Mouse (Mus musculus) lung, postnatal 0 days (tissue): ENCODE measurements around the gene Cdcp1. TPM values are rescaled to one million over a fixed set of nuclear protein-coding genes. Genes with fewer than 3 reads are reported as not detected.

Experiments used
- ATAC-seq: fragments of 200-750 bp; cut with Nextera tagmentation; 2 replicates; pipeline ENCODE4 v1.8.0; 2017; ENCODE audit warnings: moderate library complexity
- DNase-seq: peaks from one replicate; pipeline ENCODE4 v3.0.0-alpha.2; 2016; ENCODE audit warnings: low spot score
- H3K27ac ChIP-seq: fragments of 300-500 bp; sonication (generic); 2 replicates; pipeline ENCODE4 v1.5.1; 2014; ENCODE audit warnings: antibody characterized with exemption, mild to moderate bottlenecking, low read length, mixed read lengths
- H3K27me3 ChIP-seq: fragments of 300-500 bp; sonication (generic); replicated peaks from 2 replicates; pipeline ENCODE4 v1.6.1; 2014; ENCODE audit warnings: low read length, mixed read lengths; ENCODE audit not compliant: insufficient read depth
- H3K36me3 ChIP-seq: fragments of 300-500 bp; sonication (generic); 2 replicates; pipeline ENCODE4 v1.6.1; 2014; ENCODE audit warnings: low read length, mixed read lengths; ENCODE audit not compliant: insufficient read depth
- H3K4me1 ChIP-seq: fragments of 300-500 bp; sonication (generic); 2 replicates; pipeline ENCODE4 v1.6.1; 2014; ENCODE audit warnings: antibody characterized with exemption, low read depth, low read length, mixed read lengths; ENCODE audit not compliant: insufficient read depth
- H3K4me2 ChIP-seq: fragments of 300-500 bp; sonication (generic); replicated peaks from 2 replicates; pipeline ENCODE4 v1.6.1; 2014; ENCODE audit warnings: low read depth, mild to moderate bottlenecking, low read length, moderate library complexity, mixed read lengths
- H3K4me3 ChIP-seq: fragments of 300-500 bp; sonication (generic); 2 replicates; pipeline ENCODE4 v1.5.1; 2014; ENCODE audit warnings: low read depth, low read length
- H3K9ac ChIP-seq: fragments of 300-500 bp; sonication (generic); replicated peaks from 2 replicates; pipeline ENCODE4 v1.6.1; 2014; ENCODE audit warnings: low read depth, mild to moderate bottlenecking
- H3K9me3 ChIP-seq: fragments of 300-500 bp; sonication (generic); 2 replicates; pipeline ENCODE4 v1.6.1; 2016; ENCODE audit warnings: low read length, mixed read lengths
- CTCF ChIP-seq: IDR thresholded peaks from 2 replicates; pipeline ENCODE4 v1.5.1; 2016; ENCODE audit warnings: antibody characterized with exemption, mild to moderate bottlenecking
- EP300 ChIP-seq: IDR thresholded peaks from 2 replicates; pipeline ENCODE4 v1.6.1; 2016; ENCODE audit warnings: antibody characterized with exemption, mild to moderate bottlenecking, control low read depth
- WGBS: fragments of 180-500 bp; shearing (Covaris S2); extraction: QIAGEN DNeasy Blood & Tissue Kit; methylation state at CpG from one replicate; pipeline ENCODE4 v1.1.7; 2014; 5-methylcytosine and 5-hydroxymethylcytosine counted together
- polyA plus RNA-seq: library from polyadenylated mRNA; unstranded; fragments of >200 nt; fragmentation: Nextera tagmentation; extraction: Ambion mirVana; gene quantifications from 2 replicates; pipeline ENCODE4 v1.2.1, GENCODE M21; 2015

Cdcp1 gene
- polyA plus RNA-seq, 1 experiment from 2014 or later, result 9.8 TPM

- Histone ChIP-seq H3K4me3 (no peak overlapping the region), H3K27ac (no peak overlapping the region), H3K9ac (no peak overlapping the region), H3K27me3 (no peaks in the 10 kb centered on the region), H3K36me3 (no peaks in the 10 kb centered on the region), H3K4me2 (no peak overlapping the region), H3K4me1 (no peaks in the 10 kb centered on the region), H3K9me3 (no peaks in the 10 kb centered on the region)
- no peak for TF ChIP-seq EP300
- TF ChIP-seq CTCF, result no peak
- DNase-seq, result peak; percentile 74
- ATAC-seq, result peak; percentile 71
- 68% methylated on average over 9 of the region's 9 CpGs for WGBS
Observed at GRCm38 (mm10) chr9:123177380-123178048, 38.3 kb downstream of the Cdcp1 start.

DNA sequence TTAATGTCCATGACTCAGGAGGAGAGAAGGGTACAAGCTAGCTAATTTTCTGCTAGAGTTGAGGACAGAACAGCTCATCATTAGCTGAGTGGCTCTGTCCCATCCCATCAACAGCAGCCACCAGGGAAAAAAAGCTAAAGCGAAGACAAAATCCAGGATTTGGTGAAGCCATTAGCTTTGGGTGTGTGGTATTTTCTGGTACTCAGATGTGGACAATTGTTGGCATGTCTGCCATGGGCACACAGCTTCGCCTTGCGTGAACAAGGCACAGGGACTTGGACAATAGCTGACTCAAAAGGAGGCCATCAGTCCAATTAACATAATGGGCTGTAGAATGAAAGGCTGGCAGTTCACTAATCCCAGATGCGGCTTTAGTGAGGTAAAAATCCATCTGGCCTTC is 41.5 kb downstream of the Cdcp1 start:
- Histone ChIP-seq H3K9me3 (no peaks in the 10 kb centered on the region), H3K4me1 (no peaks in the 10 kb centered on the region), H3K27me3 (no peaks in the 10 kb centered on the region), H3K27ac (no peak overlapping the region), H3K4me2 (no peak overlapping the region), H3K4me3 (no peak overlapping the region), H3K36me3 (no peaks in the 10 kb centered on the region), H3K9ac (no peak overlapping the region)
- DNase-seq, result no peak
- no peak for ATAC-seq
- WGBS, result 93% methylated on average over 4 of the region's 4 CpGs
- TF ChIP-seq EP300 (no peak), CTCF (no peak)

DNA sequence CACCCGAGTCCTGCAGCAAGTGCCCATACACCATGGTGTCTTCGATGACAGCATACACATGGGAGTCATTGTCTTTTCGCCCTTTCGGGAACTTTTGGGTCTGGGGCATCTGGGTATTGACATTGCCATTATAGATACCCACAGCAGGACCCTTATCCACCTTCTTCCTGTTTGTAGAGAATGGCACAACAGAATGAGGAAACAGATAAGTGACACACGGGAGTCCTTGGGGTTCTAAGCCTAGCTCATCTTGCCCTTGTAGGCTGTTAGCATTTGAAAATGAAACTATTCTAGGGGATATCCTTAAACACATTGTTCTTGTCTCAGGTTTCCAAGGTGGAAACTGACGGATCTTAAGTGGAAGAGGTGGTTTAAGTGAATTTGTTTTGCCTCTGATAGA is 42.1 kb downstream of the Cdcp1 start:
- no peaks in the 10 kb centered on the region for H3K27me3 ChIP-seq
- no peak for TF ChIP-seq EP300
- TF ChIP-seq CTCF, result no peak
- no peak overlapping the region for H3K4me3 ChIP-seq
- H3K4me1 ChIP-seq, result no peaks in the 10 kb centered on the region
- DNase-seq (no peak), ATAC-seq (no peak)
- 87% methylated on average over 6 of the region's 6 CpGs for WGBS
- no peak overlapping the region for H3K4me2 ChIP-seq
- H3K9ac ChIP-seq, result no peak overlapping the region
- H3K27ac ChIP-seq, result no peak overlapping the region
- no peaks in the 10 kb centered on the region for H3K36me3 ChIP-seq
- H3K9me3 ChIP-seq, result no peaks in the 10 kb centered on the region

- Histone ChIP-seq H3K4me3 (no peak overlapping the region), H3K9me3 (no peaks in the 10 kb centered on the region), H3K4me1 (no peaks in the 10 kb centered on the region), H3K4me2 (no peak overlapping the region), H3K27me3 (no peaks in the 10 kb centered on the region), H3K9ac (no peak overlapping the region), H3K36me3 (no peaks in the 10 kb centered on the region), H3K27ac (no peak overlapping the region)
- no peak for DNase-seq
- WGBS, result 98% methylated on average over 3 of the region's 3 CpGs
- no peak for ATAC-seq
- no peak for TF ChIP-seq EP300
- no peak for TF ChIP-seq CTCF
Observed at GRCm38 (mm10) chr9:123165781-123166443, 49.9 kb downstream of the Cdcp1 start.

GRCm38 (mm10) chr9:123162985-123163694 is 52.7 kb downstream of the Cdcp1 start:
- ATAC-seq (peak; percentile 21; the same call in 1 of the 2 replicates), DNase-seq (no peak)
- H3K4me2 ChIP-seq, result no peak overlapping the region
- no peaks in the 10 kb centered on the region for H3K9me3 ChIP-seq
- H3K27ac ChIP-seq, result no peak overlapping the region
- H3K9ac ChIP-seq, result no peak overlapping the region
- WGBS, result 78% methylated on average over 4 of the region's 4 CpGs
- H3K27me3 ChIP-seq, result no peaks in the 10 kb centered on the region
- no peaks in the 10 kb centered on the region for H3K36me3 ChIP-seq
- H3K4me3 ChIP-seq, result no peak overlapping the region
- TF ChIP-seq EP300 (no peak), CTCF (no peak)
- H3K4me1 ChIP-seq, result no peaks in the 10 kb centered on the region

- Histone ChIP-seq H3K27me3 (no peaks in the 10 kb centered on the region), H3K9me3 (no peaks in the 10 kb centered on the region), H3K9ac (no peak overlapping the region), H3K27ac (no peak overlapping the region), H3K4me3 (no peak overlapping the region), H3K4me1 (no peaks in the 10 kb centered on the region), H3K4me2 (no peak overlapping the region), H3K36me3 (no peaks in the 10 kb centered on the region)
- 47% methylated on average over 2 of the region's 2 CpGs for WGBS
- ATAC-seq (no peak), DNase-seq (no peak)
- TF ChIP-seq EP300 (no peak), CTCF (no peak)
Observed at GRCm38 (mm10) chr9:123161792-123162191, 54.0 kb downstream of the Cdcp1 start.
